In genomic region chr8:4252116-4252760, GRCm38 (mm10) we compare ENCODE assay signal across 8 mouse cellular contexts. TPM values are rescaled to one million over a fixed set of nuclear protein-coding genes. Genes with fewer than 3 reads are reported as not detected.
A peak's percentile ranks its signal among the peaks of the same experiment; 100 is the strongest.
DNase-seq lines count a peak whose midpoint lies in the region; ATAC-seq and TF ChIP-seq lines count a peak whose summit lies in the region.

No protein-coding gene starts in this region.

- 42% methylated on average over 8 of the region's 8 CpGs for WGBS in kidney, postnatal 0 days
- WGBS in embryonic facial prominence, embryonic 10.5 days = 50% methylated on average over 8 of the region's 8 CpGs
- 44% methylated on average over 8 of the region's 8 CpGs for WGBS in intestine, embryonic 14.5 days
- 46% methylated on average over 8 of the region's 8 CpGs for WGBS in neural tube, embryonic 13.5 days

- no peak for TF ChIP-seq CTCF in kidney, postnatal 0 days (IDR thresholded peaks at IDR 0.05; ENCODE audit: low read depth)

- peak overlapping the region; percentile 89; the same call in 1 of the 2 replicates for H3K9ac ChIP-seq in kidney, postnatal 0 days (ENCODE audit: low read depth, low read length)
- H3K9ac ChIP-seq in intestine, embryonic 14.5 days (ENCODE audit: low read length) = peak overlapping the region; percentile 79
- peak overlapping the region; percentile 90 for H3K9ac ChIP-seq in neural tube, embryonic 13.5 days

- DNase-seq in kidney, postnatal 0 days (ENCODE audit: low spot score) = no peak
- no peak for DNase-seq in kidney, postnatal 4 days
- no peak for DNase-seq in embryonic facial prominence, embryonic 10.5 days (ENCODE audit: low spot score)
- DNase-seq in intestine, embryonic 14.5 days (ENCODE audit: low spot score) = no peak
- DNase-seq in ovary, postnatal 14 days (ENCODE audit: low spot score) = no peak
- no peak for DNase-seq in ovary, postnatal 36 days (ENCODE audit: low spot score)
- no peak for DNase-seq in cerebellum, postnatal 4 days (ENCODE audit: low spot score in 2 of 2)

- no peaks in the 10 kb centered on the region for H3K27me3 ChIP-seq in kidney, postnatal 0 days (ENCODE audit: insufficient read depth, low read length)
- peaks cover 27% of the 10 kb centered on the region for H3K27me3 ChIP-seq in embryonic facial prominence, embryonic 10.5 days (replicated peaks; ENCODE audit: low read depth, poor library complexity, severe bottlenecking)
- H3K27me3 ChIP-seq in intestine, embryonic 14.5 days (replicated peaks; ENCODE audit: control insufficient read depth, insufficient read depth, low read length) = no peaks in the 10 kb centered on the region
- no peaks in the 10 kb centered on the region for H3K27me3 ChIP-seq in neural tube, embryonic 13.5 days

- no peaks in the 10 kb centered on the region for H3K9me3 ChIP-seq in kidney, postnatal 0 days (replicated peaks; ENCODE audit: low read length)
- no peaks in the 10 kb centered on the region for H3K9me3 ChIP-seq in embryonic facial prominence, embryonic 10.5 days
- no peaks in the 10 kb centered on the region for H3K9me3 ChIP-seq in intestine, embryonic 14.5 days (ENCODE audit: control insufficient read depth, low read length)
- H3K9me3 ChIP-seq in neural tube, embryonic 13.5 days = no peaks in the 10 kb centered on the region

- peaks cover 8% of the 10 kb centered on the region for H3K36me3 ChIP-seq in kidney, postnatal 0 days (ENCODE audit: insufficient read depth, low read length)
- H3K36me3 ChIP-seq in embryonic facial prominence, embryonic 10.5 days (replicated peaks) = peaks cover 56% of the 10 kb centered on the region
- peaks cover 45% of the 10 kb centered on the region for H3K36me3 ChIP-seq in intestine, embryonic 14.5 days (ENCODE audit: control insufficient read depth, insufficient read depth, low read length)
- H3K36me3 ChIP-seq in neural tube, embryonic 13.5 days = peaks cover 58% of the 10 kb centered on the region

- no peak for ATAC-seq in kidney, postnatal 0 days (replicated peaks; ENCODE audit: low FRiP score, low read depth)
- no peak for ATAC-seq in intestine, embryonic 14.5 days (replicated peaks; ENCODE audit: low FRiP score, low TSS enrichment, low read depth)
- ATAC-seq in neural tube, embryonic 13.5 days (ENCODE audit: low read depth) = peak; percentile 0; the same call in 1 of the 2 replicates

- H3K27ac ChIP-seq in kidney, postnatal 0 days = peak overlapping the region; percentile 88; the same call in 1 of the 2 replicates
- peak overlapping the region; percentile 94; the same call in 1 of the 2 replicates for H3K27ac ChIP-seq in embryonic facial prominence, embryonic 10.5 days (replicated peaks)
- H3K27ac ChIP-seq in intestine, embryonic 14.5 days (ENCODE audit: low read depth) = no peak overlapping the region
- peak overlapping the region; percentile 95 for H3K27ac ChIP-seq in neural tube, embryonic 13.5 days (replicated peaks)

- peak overlapping the region; percentile 88 for H3K4me3 ChIP-seq in kidney, postnatal 0 days (replicated peaks; ENCODE audit: low read depth, low read length)
- H3K4me3 ChIP-seq in embryonic facial prominence, embryonic 10.5 days = peak overlapping the region; percentile 86
- peak overlapping the region; percentile 94 for H3K4me3 ChIP-seq in intestine, embryonic 14.5 days (ENCODE audit: low read depth, low read length)
- peak overlapping the region; percentile 85 for H3K4me3 ChIP-seq in neural tube, embryonic 13.5 days

- H3K4me2 ChIP-seq in kidney, postnatal 0 days (ENCODE audit: low read length) = peak overlapping the region; percentile 58
- H3K4me2 ChIP-seq in intestine, embryonic 14.5 days (ENCODE audit: low read length) = peak overlapping the region; percentile 64
- peak overlapping the region; percentile 63 for H3K4me2 ChIP-seq in neural tube, embryonic 13.5 days

- peaks cover 7% of the 10 kb centered on the region for H3K4me1 ChIP-seq in kidney, postnatal 0 days (replicated peaks; ENCODE audit: insufficient read depth, low read length)
- peaks cover 51% of the 10 kb centered on the region for H3K4me1 ChIP-seq in embryonic facial prominence, embryonic 10.5 days
- H3K4me1 ChIP-seq in intestine, embryonic 14.5 days (replicated peaks; ENCODE audit: control insufficient read depth, insufficient read depth, low read length) = peaks cover 13% of the 10 kb centered on the region
- H3K4me1 ChIP-seq in neural tube, embryonic 13.5 days (replicated peaks) = peaks cover 51% of the 10 kb centered on the region

RNA-seq across cellular contexts. Expression of gene Snapc2, which starts 0.6 kb away (rescaled TPM):
- polyA plus RNA-seq in kidney, postnatal 0 days (2015; fragmentation: Nextera tagmentation; extraction: Ambion mirVana) = 42.4 and 43.1 TPM in 2 replicates
- 62.3 and 64.6 TPM in 2 replicates for polyA plus RNA-seq in embryonic facial prominence, embryonic 10.5 days (2016; fragmentation: Nextera tagmentation; extraction: Ambion mirVana)
- polyA plus RNA-seq in intestine, embryonic 14.5 days (2014; fragmentation: Nextera tagmentation; extraction: Ambion mirVana) = 52.7 and 57.1 TPM in 2 replicates
- polyA plus RNA-seq in neural tube, embryonic 13.5 days (2015; fragmentation: Nextera tagmentation; extraction: Ambion mirVana) = 58.5 and 59.0 TPM in 2 replicates

RNA-seq across cellular contexts. Expression of gene Tgfbr3l, which starts 4.2 kb away (rescaled TPM):
- 2.3 and 2.9 TPM in 2 replicates for polyA plus RNA-seq in kidney, postnatal 0 days (2015; fragmentation: Nextera tagmentation; extraction: Ambion mirVana)
- polyA plus RNA-seq in embryonic facial prominence, embryonic 10.5 days (2016; fragmentation: Nextera tagmentation; extraction: Ambion mirVana) = 4.4 and 5.2 TPM in 2 replicates
- polyA plus RNA-seq in intestine, embryonic 14.5 days (2014; fragmentation: Nextera tagmentation; extraction: Ambion mirVana) = 3.3 and 4.0 TPM in 2 replicates
- 3.3 and 7.0 TPM in 2 replicates for polyA plus RNA-seq in neural tube, embryonic 13.5 days (2015; fragmentation: Nextera tagmentation; extraction: Ambion mirVana)

RNA-seq across cellular contexts. Expression of gene Ctxn1, which starts 6.8 kb away (rescaled TPM):
- polyA plus RNA-seq in kidney, postnatal 0 days (2015; fragmentation: Nextera tagmentation; extraction: Ambion mirVana) = 78.0 and 78.6 TPM in 2 replicates
- polyA plus RNA-seq in embryonic facial prominence, embryonic 10.5 days (2016; fragmentation: Nextera tagmentation; extraction: Ambion mirVana) = 121 and 134 TPM in 2 replicates
- polyA plus RNA-seq in intestine, embryonic 14.5 days (2014; fragmentation: Nextera tagmentation; extraction: Ambion mirVana) = 78.8 and 79.2 TPM in 2 replicates
- 276 and 301 TPM in 2 replicates for polyA plus RNA-seq in neural tube, embryonic 13.5 days (2015; fragmentation: Nextera tagmentation; extraction: Ambion mirVana)

RNA-seq across cellular contexts. Expression of gene Gm49320, which starts 13.6 kb away (rescaled TPM):
- 0.97 and 1.2 TPM in 2 replicates for polyA plus RNA-seq in kidney, postnatal 0 days (2015; fragmentation: Nextera tagmentation; extraction: Ambion mirVana)
- 0.44 and 0.85 TPM in 2 replicates for polyA plus RNA-seq in embryonic facial prominence, embryonic 10.5 days (2016; fragmentation: Nextera tagmentation; extraction: Ambion mirVana)
- 1.4 and 1.7 TPM in 2 replicates for polyA plus RNA-seq in intestine, embryonic 14.5 days (2014; fragmentation: Nextera tagmentation; extraction: Ambion mirVana)
- polyA plus RNA-seq in neural tube, embryonic 13.5 days (2015; fragmentation: Nextera tagmentation; extraction: Ambion mirVana) = 1.6 and 1.9 TPM in 2 replicates

RNA-seq across cellular contexts. Expression of gene Map2k7, which starts 13.7 kb away (rescaled TPM):
- 28.0 and 30.1 TPM in 2 replicates for polyA plus RNA-seq in kidney, postnatal 0 days (2015; fragmentation: Nextera tagmentation; extraction: Ambion mirVana)
- 31.0 and 32.8 TPM in 2 replicates for polyA plus RNA-seq in embryonic facial prominence, embryonic 10.5 days (2016; fragmentation: Nextera tagmentation; extraction: Ambion mirVana)
- polyA plus RNA-seq in intestine, embryonic 14.5 days (2014; fragmentation: Nextera tagmentation; extraction: Ambion mirVana) = 17.9 and 19.1 TPM in 2 replicates
- 36.9 and 38.9 TPM in 2 replicates for polyA plus RNA-seq in neural tube, embryonic 13.5 days (2015; fragmentation: Nextera tagmentation; extraction: Ambion mirVana)
